Mouse (Mus musculus) midbrain, embryonic 16.5 days (tissue): ENCODE data around the gene Camta1. TPM values are rescaled to one million over a fixed set of nuclear protein-coding genes. Genes with fewer than 3 reads are reported as not detected.

Experiments
- ATAC-seq: fragments of 200-750 bp; cut with Nextera tagmentation; 2 replicates; pipeline ENCODE4 v1.8.0; 2017; ENCODE audit warnings: moderate TSS enrichment
- H3K27ac ChIP-seq: fragments of 300-500 bp; sonication (generic); 2 replicates; pipeline ENCODE4 v1.5.1; 2014; ENCODE audit warnings: mild to moderate bottlenecking, low read length, mixed read lengths
- H3K27me3 ChIP-seq: fragments of 300-500 bp; sonication (generic); 2 replicates; pipeline ENCODE4 v1.6.1; 2014; ENCODE audit warnings: low read depth, low read length, mixed read lengths; ENCODE audit not compliant: control insufficient read depth, insufficient read depth
- H3K36me3 ChIP-seq: fragments of 300-500 bp; sonication (generic); 2 replicates; pipeline ENCODE4 v1.6.1; 2014; ENCODE audit warnings: mild to moderate bottlenecking, low read length, moderate library complexity, mixed read lengths; ENCODE audit not compliant: control insufficient read depth, insufficient read depth
- H3K4me1 ChIP-seq: fragments of 300-500 bp; sonication (generic); 2 replicates; pipeline ENCODE4 v1.6.1; 2014; ENCODE audit warnings: mild to moderate bottlenecking, low read length, mixed read lengths; ENCODE audit not compliant: control insufficient read depth, insufficient read depth
- H3K4me2 ChIP-seq: fragments of 300-500 bp; sonication (generic); 2 replicates; pipeline ENCODE4 v1.6.1; 2014; ENCODE audit warnings: mild to moderate bottlenecking, low read length, mixed read lengths
- H3K4me3 ChIP-seq: fragments of 300-500 bp; sonication (generic); 2 replicates; pipeline ENCODE4 v1.5.1; 2014; ENCODE audit warnings: low read depth, mild to moderate bottlenecking, low read length, moderate library complexity, mixed read lengths
- H3K9ac ChIP-seq: fragments of 300-500 bp; sonication (generic); 2 replicates; pipeline ENCODE4 v1.6.1; 2014; ENCODE audit warnings: low read depth, low read length, mixed read lengths
- H3K9me3 ChIP-seq: fragments of 300-500 bp; sonication (generic); replicated peaks from 2 replicates; pipeline ENCODE4 v1.6.1; 2014; ENCODE audit warnings: mild to moderate bottlenecking, low read length, mixed read lengths; ENCODE audit not compliant: control insufficient read depth, poor library complexity, severe bottlenecking
- WGBS: fragments of 180-500 bp; shearing (Covaris S2); extraction: QIAGEN DNeasy Blood & Tissue Kit; methylation state at CpG from one replicate; pipeline ENCODE4 v1.1.7; 2014; 5-methylcytosine and 5-hydroxymethylcytosine counted together
- polyA plus RNA-seq: library from polyadenylated mRNA; unstranded; fragments of >200 nt; fragmentation: Nextera tagmentation; extraction: Ambion mirVana; gene quantifications from 2 replicates; pipeline ENCODE4 v1.2.1, GENCODE M21; 2015

Gene Camta1
- polyA plus RNA-seq, 1 experiment from 2014 or later, result 159 TPM

GRCm38 (mm10) chr4:151295515-151296203 is 566.0 kb downstream of the Camta1 start:
- Histone ChIP-seq H3K9me3 (no peaks in the 10 kb centered on the region), H3K36me3 (no peaks in the 10 kb centered on the region), H3K4me1 (no peaks in the 10 kb centered on the region), H3K9ac (no peak overlapping the region), H3K4me2 (no peak overlapping the region), H3K27ac (no peak overlapping the region), H3K4me3 (no peak overlapping the region), H3K27me3 (peaks cover under 1% of the 10 kb centered on the region; the same call in 1 of the 2 replicates)
- no peak for ATAC-seq
- 82% methylated on average over 13 of the region's 13 CpGs for WGBS

- H3K4me3 ChIP-seq, result no peak overlapping the region
- H3K4me2 ChIP-seq, result no peak overlapping the region
- 64% methylated on average over 6 of the region's 6 CpGs for WGBS
- H3K4me1 ChIP-seq, result no peaks in the 10 kb centered on the region
- H3K9ac ChIP-seq, result no peak overlapping the region
- ATAC-seq, result no peak
- H3K36me3 ChIP-seq, result no peaks in the 10 kb centered on the region
- H3K9me3 ChIP-seq, result no peaks in the 10 kb centered on the region
- H3K27ac ChIP-seq, result no peak overlapping the region
- no peaks in the 10 kb centered on the region for H3K27me3 ChIP-seq
These were observed 572.6 kb downstream of the Camta1 start for GRCm38 (mm10) chr4:151288893-151289585.

DNA sequence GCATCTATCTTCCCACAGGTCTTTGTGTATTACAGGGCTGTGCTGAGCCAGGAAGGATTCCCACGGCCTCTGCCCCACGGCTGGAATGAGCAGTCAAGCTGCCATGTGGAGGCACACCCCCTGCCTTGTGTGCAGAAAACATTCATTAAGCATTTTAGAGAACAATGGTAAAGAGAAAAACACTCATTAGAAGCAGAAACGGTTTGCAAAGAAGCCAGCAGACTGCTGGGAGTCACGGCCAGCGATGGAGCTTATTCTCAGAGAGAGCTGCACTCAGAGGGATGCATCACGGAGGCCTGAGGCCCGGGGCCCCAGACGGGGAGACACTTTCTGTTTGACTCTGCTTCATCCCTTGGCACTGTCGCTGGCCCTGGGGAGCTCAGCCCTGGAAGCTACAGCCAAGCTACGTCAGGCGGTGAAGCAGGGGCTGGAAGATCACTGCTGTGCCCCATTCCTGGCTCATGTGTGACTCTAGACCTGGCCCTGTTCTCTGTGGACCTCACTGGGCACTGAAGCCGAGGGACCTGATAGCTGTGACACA is 575.7 kb downstream of the Camta1 start:
- ATAC-seq, result no peak
- H3K4me2 ChIP-seq, result no peak overlapping the region
- no peaks in the 10 kb centered on the region for H3K27me3 ChIP-seq
- H3K36me3 ChIP-seq, result no peaks in the 10 kb centered on the region
- no peak overlapping the region for H3K4me3 ChIP-seq
- no peak overlapping the region for H3K9ac ChIP-seq
- WGBS, result 46% methylated on average over 12 of the region's 12 CpGs
- H3K4me1 ChIP-seq, result peaks cover 10% of the 10 kb centered on the region
- no peak overlapping the region for H3K27ac ChIP-seq
- no peaks in the 10 kb centered on the region for H3K9me3 ChIP-seq

DNA sequence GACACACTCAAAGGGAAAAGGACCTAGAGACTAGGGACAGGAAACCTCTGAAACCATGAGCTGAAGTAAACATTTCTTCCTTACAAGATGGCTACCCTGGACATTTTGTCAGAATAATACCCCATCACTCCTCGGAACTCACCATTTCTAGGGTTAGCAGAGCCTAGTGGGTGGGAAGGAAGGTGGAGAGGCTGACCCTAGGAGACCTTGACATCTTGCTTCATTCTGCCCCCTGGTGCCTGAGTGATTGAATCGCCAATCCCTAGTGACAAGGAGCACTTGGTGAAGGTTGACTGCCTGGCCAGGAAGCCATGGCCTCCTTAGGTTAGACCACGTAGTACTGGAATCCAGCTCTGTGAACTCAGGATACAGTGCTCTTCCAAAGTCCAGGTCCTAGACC is 576.2 kb downstream of the Camta1 start:
- Histone ChIP-seq H3K36me3 (no peaks in the 10 kb centered on the region), H3K27me3 (no peaks in the 10 kb centered on the region), H3K27ac (no peak overlapping the region), H3K4me2 (no peak overlapping the region), H3K4me1 (peaks cover 10% of the 10 kb centered on the region), H3K9me3 (no peaks in the 10 kb centered on the region), H3K9ac (no peak overlapping the region), H3K4me3 (no peak overlapping the region)
- no peak for ATAC-seq
- WGBS, result 70% methylated on average over 3 of the region's 3 CpGs

DNA sequence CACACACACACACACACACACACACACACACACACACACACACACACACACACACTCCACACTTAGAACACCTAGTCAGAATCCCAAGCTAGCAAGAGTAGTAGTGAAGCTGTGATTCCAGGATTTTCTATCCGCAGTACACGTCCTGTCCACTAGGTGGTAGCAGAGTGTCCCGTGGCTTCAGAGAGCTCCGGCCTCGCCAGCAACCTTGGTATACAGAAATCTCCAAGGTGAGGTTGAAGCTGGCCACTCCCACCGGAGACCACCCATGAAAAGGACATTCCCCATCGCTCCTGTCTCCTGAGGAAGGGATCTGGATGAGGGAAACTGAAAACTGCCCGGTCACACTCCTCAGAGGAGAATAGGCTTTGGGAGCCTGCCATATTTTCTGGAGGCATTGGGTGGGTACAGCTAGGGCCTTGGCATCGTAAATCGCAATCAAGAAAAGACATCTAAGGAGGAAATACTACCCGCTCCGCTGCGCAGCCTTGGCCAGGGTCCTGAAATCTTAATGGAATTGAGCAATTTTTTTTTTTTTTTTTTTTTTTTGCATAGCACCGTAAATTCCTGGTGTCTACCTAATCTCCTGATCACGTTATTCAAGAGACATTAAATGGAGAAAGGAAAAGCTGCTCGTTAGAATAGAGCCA is 578.5 kb downstream of the Camta1 start:
- no peak for ATAC-seq
- Histone ChIP-seq H3K4me2 (no peak overlapping the region), H3K27me3 (no peaks in the 10 kb centered on the region; the same call in 1 of the 2 replicates), H3K9ac (no peak overlapping the region), H3K4me3 (no peak overlapping the region), H3K36me3 (no peaks in the 10 kb centered on the region), H3K27ac (no peak overlapping the region), H3K9me3 (no peaks in the 10 kb centered on the region), H3K4me1 (peaks cover 10% of the 10 kb centered on the region)
- 33% methylated on average over 16 of the region's 16 CpGs for WGBS

DNA sequence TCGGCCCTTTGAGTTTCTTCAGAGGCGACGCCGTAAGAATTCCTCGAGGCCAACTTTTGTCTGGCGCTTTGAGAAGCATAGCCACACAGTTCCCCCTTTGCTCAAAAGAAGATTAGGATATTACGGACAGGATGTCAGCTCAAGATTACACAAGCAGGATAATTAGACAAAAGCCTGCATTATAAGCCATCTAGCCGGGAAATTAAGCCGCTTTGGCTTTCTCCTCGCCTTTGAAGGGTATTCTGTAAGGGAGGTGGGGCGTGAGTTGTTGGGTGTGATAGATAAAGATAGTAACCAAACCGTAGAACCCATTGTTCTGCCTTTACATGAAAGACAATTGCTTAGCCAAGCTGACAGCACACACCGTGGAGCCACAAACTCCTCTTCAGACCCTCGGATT is 579.6 kb downstream of the Camta1 start:
- Histone ChIP-seq H3K9me3 (no peaks in the 10 kb centered on the region), H3K27me3 (no peaks in the 10 kb centered on the region; the same call in 1 of the 2 replicates), H3K4me2 (no peak overlapping the region), H3K27ac (peak overlapping the region; percentile 38), H3K36me3 (no peaks in the 10 kb centered on the region), H3K9ac (no peak overlapping the region; the same call in 1 of the 2 replicates), H3K4me3 (no peak overlapping the region), H3K4me1 (peaks cover 10% of the 10 kb centered on the region)
- ATAC-seq, result no peak; the same call in 1 of the 2 replicates
- WGBS, result 17% methylated on average over 14 of the region's 14 CpGs

- Histone ChIP-seq H3K27me3 (peaks cover 2% of the 10 kb centered on the region), H3K9ac (peak overlapping the region; percentile 46), H3K36me3 (no peaks in the 10 kb centered on the region), H3K27ac (peak overlapping the region; percentile 38; the same call in 1 of the 2 replicates), H3K4me2 (no peak overlapping the region), H3K4me3 (no peak overlapping the region), H3K4me1 (peaks cover 10% of the 10 kb centered on the region), H3K9me3 (no peaks in the 10 kb centered on the region)
- ATAC-seq, result 0 out of 2 replicates have a peak, but pooled peaks have one; percentile 44
- 26% methylated on average over 13 of the region's 13 CpGs for WGBS
These were observed 586.4 kb downstream of the Camta1 start for GRCm38 (mm10) chr4:151275292-151275691.

- Histone ChIP-seq H3K9ac (no peak overlapping the region), H3K4me1 (peaks cover 17% of the 10 kb centered on the region), H3K9me3 (no peaks in the 10 kb centered on the region), H3K4me2 (no peak overlapping the region), H3K27me3 (no peaks in the 10 kb centered on the region; the same call in 1 of the 2 replicates), H3K27ac (no peak overlapping the region), H3K36me3 (no peaks in the 10 kb centered on the region), H3K4me3 (no peak overlapping the region)
- 44% methylated on average over 14 of the region's 14 CpGs for WGBS
- peak; percentile 51; the same call in 1 of the 2 replicates for ATAC-seq
These were observed 597.8 kb downstream of the Camta1 start for GRCm38 (mm10) chr4:151263786-151264414.
